Mouse (Mus musculus): ENCODE measurements around the gene Ntf5. TPM values are rescaled to one million over a fixed set of nuclear protein-coding genes. Genes with fewer than 3 reads are reported as not detected.

Gene Ntf5
- polyA plus RNA-seq, 1 experiment from 2014 or later, result 2.0 TPM

GRCm38 (mm10) chr7:45451344-45451982 lies 38.0 kb downstream of the Ntf5 start:
- peak; percentile 92 for TF ChIP-seq CTCF (IDR thresholded peaks at IDR 0.05; ENCODE audit: low read depth)
- Histone ChIP-seq H3K36me3 (ENCODE audit: control insufficient read depth, insufficient read depth) (peaks cover 37% of the 10 kb centered on the region; the same call in 1 of the 2 replicates), H3K4me2 (replicated peaks; ENCODE audit: low read depth) (no peak overlapping the region), H3K27ac (ENCODE audit: low read depth, low read length) (no peak overlapping the region), H3K9ac (ENCODE audit: low read depth, low read length) (no peak overlapping the region), H3K4me1 (replicated peaks; ENCODE audit: control insufficient read depth, insufficient read depth, low read length) (no peaks in the 10 kb centered on the region), H3K9me3 (ENCODE audit: control insufficient read depth) (no peaks in the 10 kb centered on the region), H3K4me3 (ENCODE audit: low read depth, low read length) (no peak overlapping the region), H3K27me3 (replicated peaks; ENCODE audit: control insufficient read depth, insufficient read depth, low read length) (no peaks in the 10 kb centered on the region)
- ATAC-seq, result peak; percentile 51
- WGBS, result 56% methylated on average over 23 of the region's 23 CpGs

- no peak for ATAC-seq
- no peak overlapping the region for H3K4me2 ChIP-seq (replicated peaks; ENCODE audit: low read depth)
- peaks cover 52% of the 10 kb centered on the region for H3K36me3 ChIP-seq (ENCODE audit: control insufficient read depth, insufficient read depth)
Observed at GRCm38 (mm10) chr7:45454971-45455370, 41.5 kb downstream of the Ntf5 start.

GRCm38 (mm10) chr7:45455932-45456696 lies 42.6 kb downstream of the Ntf5 start:
- H3K27ac ChIP-seq (ENCODE audit: low read depth, low read length), result peak overlapping the region; percentile 94; the same call in 1 of the 2 replicates
- H3K36me3 ChIP-seq (ENCODE audit: control insufficient read depth, insufficient read depth), result peaks cover 50% of the 10 kb centered on the region
- no peak overlapping the region; the same call in 1 of the 2 replicates for H3K9ac ChIP-seq (ENCODE audit: low read depth, low read length)

More at GRCm38 (mm10) chr7:45454971-45455370, 41.5 kb downstream of the Ntf5 start:
- Histone ChIP-seq H3K9me3 (ENCODE audit: control insufficient read depth) (no peaks in the 10 kb centered on the region), H3K27ac (ENCODE audit: low read depth, low read length) (no peak overlapping the region), H3K4me3 (ENCODE audit: low read depth, low read length) (no peak overlapping the region), H3K27me3 (replicated peaks; ENCODE audit: control insufficient read depth, insufficient read depth, low read length) (no peaks in the 10 kb centered on the region), H3K4me1 (replicated peaks; ENCODE audit: control insufficient read depth, insufficient read depth, low read length) (no peaks in the 10 kb centered on the region), H3K9ac (ENCODE audit: low read depth, low read length) (no peak overlapping the region)
- 91% methylated on average over 15 of the region's 15 CpGs for WGBS
- TF ChIP-seq CTCF (IDR thresholded peaks at IDR 0.05; ENCODE audit: low read depth), result no peak

GRCm38 (mm10) chr7:45456721-45457203 lies 43.3 kb downstream of the Ntf5 start:
- Histone ChIP-seq H3K4me1 (replicated peaks; ENCODE audit: control insufficient read depth, insufficient read depth, low read length) (0 out of 2 replicates have a peak, but pooled peaks cover 7% of the 10 kb centered on the region), H3K4me3 (ENCODE audit: low read depth, low read length) (0 out of 2 replicates have a peak overlapping the region, but pooled peaks have one; percentile 74), H3K9me3 (ENCODE audit: control insufficient read depth) (no peaks in the 10 kb centered on the region), H3K27ac (ENCODE audit: low read depth, low read length) (peak overlapping the region; percentile 94), H3K4me2 (replicated peaks; ENCODE audit: low read depth) (peak overlapping the region; percentile 73), H3K27me3 (replicated peaks; ENCODE audit: control insufficient read depth, insufficient read depth, low read length) (no peaks in the 10 kb centered on the region), H3K36me3 (ENCODE audit: control insufficient read depth, insufficient read depth) (peaks cover 47% of the 10 kb centered on the region), H3K9ac (ENCODE audit: low read depth, low read length) (peak overlapping the region; percentile 57)
- ATAC-seq, result no peak
- TF ChIP-seq CTCF (IDR thresholded peaks at IDR 0.05; ENCODE audit: low read depth), result no peak
- 36% methylated on average over 9 of the region's 9 CpGs for WGBS

More at GRCm38 (mm10) chr7:45455932-45456696, 42.6 kb downstream of the Ntf5 start:
- H3K4me2 ChIP-seq (replicated peaks; ENCODE audit: low read depth), result no peak overlapping the region
- no peaks in the 10 kb centered on the region for H3K9me3 ChIP-seq (ENCODE audit: control insufficient read depth)
- TF ChIP-seq CTCF (IDR thresholded peaks at IDR 0.05; ENCODE audit: low read depth), result no peak
- no peak overlapping the region for H3K4me3 ChIP-seq (ENCODE audit: low read depth, low read length)
- no peak for ATAC-seq
- 76% methylated on average over 13 of the region's 13 CpGs for WGBS
- H3K4me1 ChIP-seq (replicated peaks; ENCODE audit: control insufficient read depth, insufficient read depth, low read length), result 0 out of 2 replicates have a peak, but pooled peaks cover 6% of the 10 kb centered on the region
- H3K27me3 ChIP-seq (replicated peaks; ENCODE audit: control insufficient read depth, insufficient read depth, low read length), result no peaks in the 10 kb centered on the region

- WGBS, result 32% methylated on average over 9 of the region's 10 CpGs
- peak overlapping the region; percentile 94 for H3K27ac ChIP-seq (ENCODE audit: low read depth, low read length)
- peak overlapping the region; percentile 57 for H3K9ac ChIP-seq (ENCODE audit: low read depth, low read length)
Observed at GRCm38 (mm10) chr7:45457204-45458060, 43.9 kb downstream of the Ntf5 start.

More at GRCm38 (mm10) chr7:45457204-45458060, 43.9 kb downstream of the Ntf5 start:
- ATAC-seq, result peak; percentile 29
- Histone ChIP-seq H3K9me3 (ENCODE audit: control insufficient read depth) (no peaks in the 10 kb centered on the region), H3K27me3 (replicated peaks; ENCODE audit: control insufficient read depth, insufficient read depth, low read length) (no peaks in the 10 kb centered on the region), H3K4me1 (replicated peaks; ENCODE audit: control insufficient read depth, insufficient read depth, low read length) (0 out of 2 replicates have a peak, but pooled peaks cover 9% of the 10 kb centered on the region), H3K4me2 (replicated peaks; ENCODE audit: low read depth) (peak overlapping the region; percentile 73), H3K36me3 (ENCODE audit: control insufficient read depth, insufficient read depth) (peaks cover 41% of the 10 kb centered on the region), H3K4me3 (ENCODE audit: low read depth, low read length) (peak overlapping the region; percentile 74)
- TF ChIP-seq CTCF (IDR thresholded peaks at IDR 0.05; ENCODE audit: low read depth), result no peak
